Mouse (Mus musculus) erythroblast, embryonic 14.5 days (primary cell): ENCODE results near the gene Il1rl1.

Source experiments
- GATA1 ChIP-seq: IDR thresholded peaks from 2 replicates; pipeline ENCODE4 v1.6.1; 2012; ENCODE audit warnings: low read length, inconsistent platforms, mixed read lengths
- TAL1 ChIP-seq: IDR thresholded peaks from 3 replicates; pipeline ENCODE4 v1.6.1; 2012; ENCODE audit warnings: low read length, inconsistent platforms, mixed read lengths

- TF ChIP-seq GATA1 (no peak), TAL1 (no peak)
Observed at GRCm38 (mm10) chr1:40465477-40466430, 36.4 kb downstream of the Il1rl1 start, which contains the start of gene Il18r1.
